Mouse (Mus musculus) brain, embryonic 14.5 days (tissue): ENCODE results near the gene Inip.

Source experiments
- CTCF ChIP-seq: fragments of 200-500 bp; IDR thresholded peaks from 2 replicates; pipeline ENCODE4 v1.5.1; 2012; ENCODE audit warnings: inconsistent platforms, mild to moderate bottlenecking, moderate library complexity, borderline replicate concordance; ENCODE audit not compliant: insufficient read depth, insufficient read length; ENCODE audit errors: extremely low read depth
- POLR2A ChIP-seq: fragments of 200-500 bp; IDR thresholded peaks from 2 replicates; pipeline ENCODE4 v1.6.1; 2012; ENCODE audit warnings: mild to moderate bottlenecking, inconsistent platforms, borderline replicate concordance; ENCODE audit not compliant: poor library complexity, insufficient read depth, insufficient read length, severe bottlenecking; ENCODE audit errors: extremely low read depth

- TF ChIP-seq POLR2A = no peak
- no peak for TF ChIP-seq CTCF
These were observed 27.7 kb upstream of the Inip start for GRCm38 (mm10) chr4:59829072-59829471.
